Mouse (Mus musculus): ENCODE data around the gene Gm37240.

Gene Gm37240

DNA sequence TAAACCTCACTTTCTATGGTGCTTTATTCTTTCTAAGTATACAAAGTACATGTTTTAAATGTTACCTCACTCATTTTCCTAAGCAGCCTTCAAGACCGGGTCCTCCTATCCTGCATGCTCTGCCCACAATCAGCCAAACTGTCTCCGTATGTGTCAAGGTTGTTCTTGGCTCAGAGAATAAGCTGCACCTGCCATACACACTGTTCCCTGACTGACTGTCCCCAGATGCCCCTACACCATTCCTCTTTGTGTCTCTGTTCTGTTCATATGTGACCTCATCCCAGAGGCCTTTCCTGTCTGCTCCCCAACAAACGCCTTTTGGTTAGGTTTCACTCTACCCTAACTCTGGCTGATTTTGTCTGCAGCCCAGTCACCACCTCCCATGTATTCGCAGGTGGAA is 60.0 kb downstream of the Gm37240 start:
- DNase-seq (ENCODE audit: low spot score), result no peak

DNA sequence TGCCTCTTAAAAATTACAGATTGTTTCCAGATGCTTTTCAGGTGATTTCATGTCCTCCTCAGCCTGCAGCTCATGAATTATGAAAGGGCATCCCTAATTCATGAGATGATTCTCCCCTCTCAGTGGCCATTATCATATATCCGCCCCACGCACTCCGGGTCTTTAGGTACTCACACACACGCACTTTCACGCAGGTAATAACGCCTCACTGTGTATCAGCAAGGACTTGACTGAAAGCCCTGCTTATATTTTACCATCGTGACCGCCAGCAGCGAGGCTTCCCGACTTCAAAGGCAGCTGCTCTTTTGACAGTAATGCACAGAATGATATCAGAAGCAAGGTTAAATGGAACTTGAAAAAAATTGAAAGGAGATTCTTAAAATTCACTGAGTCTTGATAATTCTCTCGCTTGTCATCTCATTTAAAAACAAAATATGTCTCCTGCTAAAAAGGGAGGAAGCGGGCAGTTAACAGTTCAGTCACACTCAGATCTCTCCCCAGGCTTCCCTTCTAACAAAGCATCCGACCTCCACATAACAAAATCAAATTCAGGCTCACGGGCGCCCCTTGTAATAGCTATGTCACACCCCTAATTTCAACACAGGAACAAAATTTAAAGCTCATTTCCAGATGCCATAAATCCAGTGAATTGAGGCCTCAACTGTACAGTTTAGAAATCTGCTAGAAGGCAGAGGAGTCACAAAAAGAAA is 66.3 kb downstream of the Gm37240 start:
- no peak for DNase-seq (ENCODE audit: low spot score)

DNA sequence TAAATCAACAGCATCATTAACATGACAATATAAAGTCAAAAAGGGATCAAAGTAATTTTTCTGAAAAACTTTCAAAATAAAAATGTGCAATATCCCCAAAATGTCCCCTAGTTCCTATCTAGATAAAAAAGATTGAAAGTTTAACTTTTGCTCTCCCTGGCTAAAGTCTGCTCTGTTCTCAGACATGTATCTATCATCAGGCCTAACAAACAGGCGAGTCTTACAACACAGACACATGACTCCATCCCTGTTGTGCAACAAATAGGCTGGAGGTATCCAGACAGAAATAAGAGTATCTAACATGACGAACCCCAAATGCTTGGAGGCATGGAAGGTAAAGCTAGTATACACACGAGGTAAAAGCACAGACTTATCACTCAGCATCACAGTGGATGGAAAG is 68.0 kb downstream of the Gm37240 start:
- no peak for DNase-seq (ENCODE audit: low spot score)

DNA sequence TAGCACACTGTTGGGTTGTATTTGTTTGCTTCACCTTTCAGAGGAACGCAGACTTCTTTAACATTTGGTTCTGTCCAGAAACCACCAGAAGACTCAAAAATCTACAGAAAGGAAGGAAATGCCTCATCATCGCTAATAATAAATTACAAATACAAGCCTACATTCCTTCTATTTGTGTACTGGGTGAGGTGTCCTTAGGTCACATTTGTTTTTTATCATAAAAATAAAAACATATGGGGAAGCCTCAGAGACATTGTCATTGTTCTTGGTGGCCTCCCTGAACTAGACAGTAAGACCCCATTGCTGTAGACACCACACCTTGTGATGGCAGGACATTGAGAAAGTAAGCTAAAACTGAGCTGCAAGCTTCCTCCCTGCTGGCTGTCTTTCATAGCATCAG is 70.1 kb downstream of the Gm37240 start, which contains the start of gene Fam160a1:
Gene Fam160a1 (minus strand): TSS at position 101 of the 400 bp plus-strand sequence.
- DNase-seq (ENCODE audit: low spot score), result no peak

DNA sequence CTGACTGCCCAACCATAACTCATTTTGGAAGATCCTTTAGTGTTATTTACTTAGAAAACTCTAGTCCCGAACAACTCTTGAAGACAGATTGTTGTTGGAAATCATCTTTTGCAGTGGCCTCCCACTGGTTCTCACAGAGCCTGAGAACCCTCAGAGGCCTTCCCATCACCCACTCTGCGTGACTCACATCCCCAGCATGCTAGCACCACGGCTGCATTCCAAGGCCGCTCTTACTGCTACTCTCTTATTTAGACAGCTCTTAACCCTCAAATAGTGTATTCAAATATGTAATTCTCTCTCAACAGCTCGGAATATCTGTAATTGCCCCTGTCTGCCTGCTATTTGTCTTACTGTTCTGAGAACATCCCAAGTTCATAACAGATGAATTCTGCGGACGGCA is 73.1 kb downstream of the Gm37240 start:
- DNase-seq (ENCODE audit: low spot score), result peak; percentile 6

DNA sequence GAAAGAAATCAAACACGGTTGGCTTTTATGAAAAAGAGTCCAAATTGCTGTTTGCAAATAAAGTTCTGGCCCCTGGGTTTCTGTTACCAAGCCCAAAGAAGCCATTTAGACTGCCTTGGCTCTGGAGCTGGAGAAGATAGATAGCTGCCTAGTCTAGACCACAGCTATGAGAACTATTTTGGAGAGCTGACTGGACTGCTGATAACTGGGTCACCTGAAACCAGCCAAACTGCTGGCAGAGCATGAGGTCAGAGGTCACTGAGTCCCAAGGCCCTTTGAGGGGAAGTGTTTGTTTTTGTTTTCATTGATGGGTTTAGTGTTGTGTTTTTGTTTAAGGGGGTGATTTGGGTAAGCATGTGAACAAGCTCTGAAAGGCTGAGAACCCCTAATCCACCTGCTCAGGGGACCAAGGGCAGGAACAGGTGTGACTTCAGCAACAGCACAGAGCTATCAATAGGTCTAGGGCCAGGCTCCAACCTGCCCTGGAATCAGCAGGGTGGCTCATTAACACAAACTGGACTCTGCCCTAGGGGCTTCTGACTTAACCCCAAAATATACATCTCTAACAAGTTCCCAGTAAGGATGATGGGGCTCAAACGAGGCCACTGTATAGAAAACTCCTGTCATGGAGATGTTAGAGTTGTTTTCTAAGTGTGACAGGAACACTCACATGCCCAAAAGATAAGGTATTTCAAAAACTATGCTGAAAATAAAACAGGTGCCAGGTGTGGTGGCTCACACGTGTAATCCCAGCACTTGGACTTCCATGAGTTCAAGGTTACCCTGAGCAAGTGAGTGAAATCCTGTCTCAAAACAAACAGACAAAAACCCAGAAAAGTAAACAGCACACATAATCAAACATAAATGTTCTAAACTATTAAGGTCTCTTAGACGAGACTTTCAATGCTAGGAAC is 74.0 kb downstream of the Gm37240 start:
- peak; percentile 48 for DNase-seq (ENCODE audit: low spot score)

DNA sequence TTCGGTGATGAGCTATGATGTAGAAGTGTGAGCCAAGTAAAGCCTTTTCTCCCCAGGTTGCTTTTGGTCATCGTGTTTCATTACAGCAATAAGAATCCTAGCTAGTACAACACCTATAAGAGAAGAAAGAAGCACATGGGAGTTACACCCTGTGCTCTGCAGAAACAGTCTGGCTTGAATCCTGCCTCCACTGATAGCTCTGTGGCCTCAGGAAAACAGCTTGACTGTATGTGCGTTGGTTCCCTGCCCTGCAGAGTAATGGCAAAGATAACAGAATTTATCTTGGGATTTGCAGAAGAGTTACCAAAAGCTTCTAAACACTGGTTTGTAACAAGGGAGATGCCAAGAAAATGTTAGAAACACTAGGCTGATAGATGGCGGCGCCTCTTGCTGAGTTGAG is 75.3 kb downstream of the Gm37240 start:
- no peak for DNase-seq (ENCODE audit: low spot score)

DNA sequence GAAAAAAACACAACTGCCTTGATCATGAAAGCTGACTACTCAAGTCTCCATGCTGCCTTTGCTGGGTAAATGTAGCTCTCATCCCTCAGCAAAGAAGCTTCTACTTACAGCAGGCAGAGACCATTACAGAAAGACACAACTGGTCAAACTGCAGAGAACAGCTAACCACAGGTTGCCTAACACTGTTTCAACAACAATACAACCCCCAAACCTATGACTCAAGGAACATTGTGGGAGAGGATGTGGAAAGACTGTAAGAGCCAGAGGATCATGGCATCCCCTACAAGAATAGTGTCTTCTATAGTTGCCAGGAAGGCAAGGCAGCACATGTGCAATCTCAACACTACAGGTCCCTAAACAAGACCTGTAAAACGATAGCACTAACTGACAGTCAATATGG is 94.2 kb downstream of the Gm37240 start:
- DNase-seq (ENCODE audit: low spot score), result no peak

DNA sequence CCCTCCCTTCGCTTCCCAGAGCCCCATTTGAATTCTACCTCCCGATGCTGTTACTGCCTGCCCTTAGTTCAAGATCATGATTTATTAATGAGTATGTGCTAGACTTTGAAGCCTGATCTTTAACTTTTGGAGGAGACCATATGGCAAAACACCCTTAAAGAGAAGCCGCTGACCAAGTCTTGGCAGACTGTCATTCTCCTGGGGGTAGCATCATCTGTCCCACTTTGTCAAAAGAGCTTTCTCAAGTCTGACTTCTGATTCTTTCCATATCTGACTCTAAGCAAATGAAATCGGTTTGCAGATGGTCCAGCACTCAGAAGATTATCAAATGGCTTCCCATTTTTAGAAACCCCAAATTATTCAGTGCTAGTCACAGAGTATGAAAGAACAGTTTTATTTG is 97.6 kb downstream of the Gm37240 start:
- no peak for DNase-seq (ENCODE audit: low spot score)

DNA sequence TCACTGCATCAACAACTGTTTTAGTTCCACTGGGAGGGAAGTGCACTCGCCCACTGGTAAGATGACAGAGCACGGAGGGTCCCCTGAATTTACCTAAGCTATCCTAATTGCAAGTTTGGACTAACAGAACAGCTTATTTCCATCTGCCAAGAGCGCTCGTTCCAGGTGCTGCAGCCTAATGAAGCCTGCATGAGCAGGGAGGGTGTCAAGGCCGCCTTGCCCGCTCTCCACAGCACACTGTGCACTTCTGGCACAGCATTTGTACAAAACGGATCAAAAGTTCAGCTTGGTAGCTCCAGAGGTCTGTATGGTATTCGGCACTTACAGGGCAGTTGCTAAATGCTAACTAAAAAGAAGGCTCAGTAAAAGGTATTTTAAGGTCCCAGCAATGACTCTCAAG is 100.8 kb downstream of the Gm37240 start:
- no peak for DNase-seq (ENCODE audit: low spot score)

DNA sequence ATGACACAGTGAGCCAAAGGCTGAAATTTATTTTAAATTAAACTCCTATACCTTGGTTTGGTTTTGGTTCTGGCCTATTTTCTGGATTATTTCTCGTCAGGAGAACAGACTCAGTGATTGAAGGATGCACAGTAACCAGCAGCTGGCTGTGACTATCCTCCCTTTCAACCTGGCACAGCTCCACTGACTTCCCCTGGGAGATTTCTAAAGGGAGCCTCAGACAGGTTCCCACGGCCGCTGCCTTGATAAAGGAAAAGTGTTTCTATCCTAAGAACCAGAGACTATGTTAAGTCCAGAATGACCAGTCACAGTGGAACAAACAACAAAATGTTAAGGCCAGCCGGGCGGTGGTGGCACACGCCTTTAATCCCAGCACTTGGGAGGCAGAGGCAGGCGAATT is 106.4 kb downstream of the Gm37240 start:
- no peak for DNase-seq (ENCODE audit: low spot score)

DNA sequence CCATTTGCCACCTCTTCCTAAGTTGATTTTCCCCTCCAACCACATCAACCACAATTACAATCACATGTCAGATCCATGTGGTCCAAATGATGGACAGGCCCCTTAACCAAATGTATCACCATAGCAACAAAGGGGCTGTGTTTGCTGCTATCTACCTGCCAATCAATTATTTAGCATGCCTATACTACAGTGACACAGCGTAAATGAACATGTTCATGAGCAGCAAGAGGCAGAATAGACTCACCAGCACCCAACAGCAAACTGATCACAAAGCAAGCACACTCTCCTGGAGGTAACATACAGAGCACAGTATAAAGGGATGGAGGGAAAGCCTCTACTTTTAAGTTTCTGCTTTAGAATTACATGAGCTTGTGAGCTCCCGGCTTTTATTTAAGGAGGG is 107.0 kb downstream of the Gm37240 start:
- no peak for DNase-seq (ENCODE audit: low spot score)

DNA sequence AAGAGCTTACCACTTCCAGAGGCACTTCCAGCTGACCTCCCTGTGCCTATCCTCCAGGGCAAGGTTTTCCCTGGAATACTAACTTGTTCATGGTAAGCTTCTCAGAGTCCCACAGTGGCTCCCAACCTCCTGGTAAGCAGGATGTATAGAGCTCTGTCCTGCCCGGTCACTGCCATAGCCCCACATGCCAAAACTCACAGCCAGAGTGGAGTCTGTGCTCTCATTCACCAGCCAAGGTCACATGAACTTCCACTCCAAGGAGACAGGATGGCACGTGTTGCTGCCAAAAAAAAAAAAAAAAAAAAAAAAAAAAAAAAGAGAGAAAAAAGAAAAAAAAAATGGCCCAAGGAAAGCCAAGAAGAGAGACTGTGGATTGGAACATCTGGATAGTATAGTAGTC is 109.5 kb downstream of the Gm37240 start:
- no peak for DNase-seq (ENCODE audit: low spot score)

DNA sequence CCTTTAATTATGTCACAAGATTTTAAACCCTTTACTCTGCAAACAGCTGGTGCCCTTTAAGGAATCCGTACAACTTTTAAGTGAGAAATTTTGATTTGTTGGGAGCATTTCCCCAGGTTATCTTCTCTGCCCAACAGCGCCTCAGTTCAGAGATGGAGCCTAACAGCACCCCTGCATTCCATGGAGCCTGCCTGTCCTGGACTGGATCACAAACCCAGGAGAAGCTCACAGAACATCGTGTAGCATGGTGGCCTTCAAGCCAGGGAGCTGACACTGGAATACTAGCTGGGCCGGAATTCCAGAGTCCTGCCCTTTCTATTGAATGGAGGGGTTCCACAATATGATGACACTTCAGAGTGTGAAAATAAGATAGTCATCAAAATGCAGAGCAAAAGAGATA is 110.0 kb downstream of the Gm37240 start:
- no peak for DNase-seq (ENCODE audit: low spot score)

DNA sequence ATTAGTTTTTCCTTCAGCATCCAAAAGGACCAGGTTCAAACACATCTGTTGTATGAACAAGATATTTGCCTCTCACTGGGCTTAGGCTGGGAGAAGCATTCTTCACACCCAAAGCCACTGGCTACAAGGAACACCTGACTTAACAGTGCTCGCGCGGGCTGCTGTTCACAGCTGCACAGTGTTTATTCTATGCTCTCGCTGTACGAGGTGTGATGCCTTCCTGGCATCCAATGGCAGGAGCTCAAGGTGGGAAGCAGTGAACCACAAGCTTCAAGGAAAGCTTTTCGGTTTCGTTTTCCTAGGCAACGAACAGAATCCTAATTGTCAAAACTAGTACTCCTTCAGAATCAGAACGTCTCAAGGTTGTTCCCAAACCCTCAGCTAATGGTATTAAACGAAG is 110.6 kb downstream of the Gm37240 start:
- no peak for DNase-seq (ENCODE audit: low spot score)

DNA sequence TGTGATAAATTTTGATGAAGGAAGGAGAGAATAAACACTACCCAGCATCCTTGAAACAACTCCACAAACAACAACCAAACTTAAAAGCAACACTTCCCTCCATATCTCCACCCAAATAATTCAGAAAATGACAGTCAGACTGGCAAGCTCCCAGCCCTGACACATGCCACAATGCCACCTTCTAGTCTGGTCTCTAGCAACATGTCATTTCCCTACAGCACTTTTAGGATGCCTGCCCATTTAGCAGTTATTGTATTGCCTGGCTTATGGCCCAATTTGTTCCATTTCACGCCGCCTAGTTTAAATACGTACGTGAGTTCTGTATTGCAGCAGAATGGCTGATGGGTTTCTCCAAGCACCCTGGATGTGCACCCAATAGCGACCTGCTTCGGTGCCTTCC is 111.2 kb downstream of the Gm37240 start:
- no peak for DNase-seq (ENCODE audit: low spot score)

DNA sequence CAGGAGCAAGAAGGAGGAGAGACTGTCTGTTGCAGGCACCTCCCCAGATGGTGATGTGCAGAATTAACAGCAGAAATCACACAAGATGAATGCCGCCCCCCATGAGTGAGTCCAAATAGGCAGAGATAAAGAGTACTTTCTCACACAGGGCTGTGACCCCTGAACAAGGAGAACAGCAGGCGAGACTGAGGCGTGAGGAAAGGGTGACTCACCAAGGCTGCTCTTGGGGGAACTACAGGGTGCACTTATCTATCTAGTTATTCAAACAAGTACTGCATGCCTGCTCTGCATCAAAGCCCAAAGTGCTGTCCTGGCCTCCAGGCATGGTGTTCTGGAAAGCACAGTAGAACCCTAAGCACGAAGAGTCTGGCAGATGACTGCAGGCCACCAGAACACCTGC is 113.4 kb downstream of the Gm37240 start:
- peak; percentile 34 for DNase-seq (ENCODE audit: low spot score)

DNA sequence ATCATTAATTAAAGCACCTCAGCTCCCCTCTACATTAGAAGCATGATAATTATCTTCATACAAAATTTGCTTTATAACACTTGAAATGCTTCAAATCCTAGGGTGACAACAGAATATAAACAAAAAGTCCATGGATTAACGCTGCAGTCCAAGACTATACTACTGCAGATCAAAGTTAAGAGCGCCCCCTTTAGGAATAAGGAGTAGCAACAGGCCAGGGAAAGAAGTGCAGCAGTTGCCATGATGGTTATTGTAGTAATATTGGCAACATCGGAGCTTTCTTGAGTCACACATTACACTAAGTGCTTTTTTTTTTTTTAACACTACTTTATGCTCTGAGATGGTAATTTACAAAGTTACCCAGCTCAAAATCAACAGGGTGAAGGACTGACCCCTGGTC is 113.9 kb downstream of the Gm37240 start:
- DNase-seq (ENCODE audit: low spot score), result no peak

DNA sequence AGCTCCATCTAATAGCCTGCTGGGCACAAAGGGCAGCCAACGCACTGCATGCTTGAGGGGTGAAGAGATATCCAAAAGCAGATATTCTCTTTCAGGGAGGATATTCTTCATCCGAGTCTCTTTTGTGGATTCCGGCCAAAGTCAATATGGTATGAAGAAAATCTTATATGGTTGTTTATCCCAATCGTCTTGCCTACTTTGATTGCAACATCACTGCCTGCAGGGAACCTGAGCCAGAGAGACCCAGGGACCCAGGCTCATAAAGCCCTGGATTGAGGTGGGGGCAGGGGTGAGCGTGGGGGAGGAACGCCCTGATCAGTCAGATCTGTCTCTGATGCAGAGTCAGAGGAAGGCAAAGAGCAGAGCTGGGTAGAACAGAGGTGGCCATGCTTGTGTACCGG is 122.4 kb downstream of the Gm37240 start:
- DNase-seq (ENCODE audit: low spot score), result no peak

DNA sequence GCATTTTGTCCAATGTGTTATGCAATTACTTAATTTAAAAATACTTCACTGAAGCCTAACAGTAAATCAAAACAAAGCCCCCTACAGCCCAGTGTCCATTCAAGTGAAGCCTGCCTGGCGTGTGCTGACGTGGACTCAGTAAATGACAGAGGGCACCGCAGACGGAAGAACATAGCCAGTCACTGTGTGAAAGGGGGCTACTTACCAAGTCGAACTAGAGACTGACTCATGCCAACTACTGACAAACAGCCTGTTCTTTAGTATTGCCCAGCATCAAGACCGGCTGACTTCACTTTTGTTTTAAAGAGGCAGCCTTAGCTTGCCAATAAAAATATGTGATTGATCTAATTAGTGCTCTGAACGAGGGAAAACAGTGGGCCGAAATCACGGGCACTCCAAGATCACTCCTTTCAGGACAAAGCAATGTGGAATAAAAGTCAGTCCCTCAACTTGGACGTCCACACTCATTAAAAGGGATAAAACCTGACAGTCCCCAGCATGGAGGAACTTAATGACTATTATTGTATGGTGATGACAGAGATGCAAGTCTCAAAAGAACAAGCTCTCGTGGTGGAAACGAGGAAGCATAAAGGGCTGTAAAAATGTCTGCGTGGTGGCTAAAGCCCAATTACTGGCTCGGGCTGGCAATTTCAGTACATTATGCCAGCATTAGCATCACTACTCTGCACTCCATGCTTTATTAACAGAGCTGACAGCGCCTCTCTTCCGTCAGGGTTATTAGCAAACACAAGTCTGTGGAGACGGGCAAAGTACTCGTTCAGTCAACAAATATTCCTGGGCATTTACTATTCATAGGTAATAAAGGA is 123.1 kb downstream of the Gm37240 start:
- no peak for DNase-seq (ENCODE audit: low spot score)

DNA sequence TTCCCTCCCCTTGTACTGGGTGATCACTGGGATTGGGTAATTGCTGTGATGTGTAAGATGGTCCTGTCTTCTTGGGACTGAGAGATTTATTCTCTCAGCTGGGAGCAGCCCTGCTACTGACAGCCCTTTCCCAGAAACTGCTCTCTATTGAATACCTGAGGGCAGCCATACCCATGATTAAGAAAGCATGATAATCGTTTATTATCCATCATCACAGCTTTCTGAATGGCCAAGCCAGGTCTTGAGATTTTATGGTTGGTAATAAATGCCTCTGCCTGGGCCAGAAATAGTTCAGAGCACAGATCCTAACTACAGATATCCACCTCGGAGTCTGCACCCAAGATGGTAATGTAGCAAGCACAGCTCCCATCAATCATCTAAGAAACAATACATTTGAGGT is 129.4 kb downstream of the Gm37240 start:
- DNase-seq (ENCODE audit: low spot score), result no peak

DNA sequence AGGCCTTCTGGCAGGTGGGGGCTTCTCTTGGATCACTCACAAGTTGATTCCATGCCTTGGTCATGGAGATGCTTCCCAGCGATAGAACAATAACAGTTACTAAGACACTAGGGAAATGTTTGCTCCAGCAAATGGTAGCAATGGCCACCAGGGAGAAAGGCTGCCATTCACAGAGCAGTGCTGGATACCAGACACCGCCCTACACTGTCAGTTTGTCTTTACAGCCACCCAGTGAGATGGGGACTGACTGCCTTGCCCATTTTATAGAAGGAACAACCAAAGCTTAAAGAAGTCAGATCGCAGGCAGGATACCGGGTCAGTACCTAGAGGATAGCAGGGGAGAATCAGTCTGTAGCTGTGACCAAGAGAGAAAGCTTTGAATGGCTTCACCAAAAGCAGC is 129.9 kb downstream of the Gm37240 start:
- DNase-seq (ENCODE audit: low spot score), result no peak

DNA sequence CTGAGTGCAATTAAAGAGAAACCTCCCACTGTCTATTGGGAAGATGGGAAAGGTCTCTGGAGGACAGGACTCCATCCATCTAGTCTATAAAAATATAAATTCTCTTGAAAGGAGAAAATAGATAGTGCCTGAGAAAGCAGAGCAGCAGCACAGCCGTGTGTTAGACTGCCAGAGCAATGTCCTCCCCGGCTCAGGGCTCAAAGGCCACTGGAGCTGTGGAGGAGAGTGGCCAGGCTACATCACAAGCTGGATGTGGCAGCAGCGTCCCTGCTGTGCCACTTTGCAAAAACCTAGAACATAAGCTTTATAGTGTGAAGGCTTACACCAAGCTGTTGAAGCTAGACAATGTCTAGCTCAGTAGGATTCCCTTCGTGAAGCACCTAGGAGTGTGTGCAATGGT is 138.0 kb downstream of the Gm37240 start:
- DNase-seq (ENCODE audit: low spot score), result no peak
